Mouse (Mus musculus) E14TG2a.4 (cell line): Measurements from ENCODE around the gene Grip1.

Experiments
- CTCF ChIP-seq: conservative IDR thresholded peaks from 2 replicates; pipeline ENCODE4 v1.5.1; 2014; ENCODE audit warnings: low read length
- POU5F1 ChIP-seq: IDR thresholded peaks from 2 replicates; pipeline ENCODE4 v1.6.1; 2014; ENCODE audit warnings: low read length, borderline replicate concordance

GRCm38 (mm10) chr10:119984299-119984698 is 530.7 kb downstream of the Grip1 start:
- TF ChIP-seq CTCF = no peak
- TF ChIP-seq POU5F1 = no peak
